Mouse (Mus musculus): ENCODE results near the gene Slc11a1. TPM values are rescaled to one million over a fixed set of nuclear protein-coding genes. Genes with fewer than 3 reads are reported as not detected.
A peak's percentile ranks its signal among the peaks of the same experiment; 100 is the strongest.

Gene Slc11a1
- polyA plus RNA-seq, 1 experiment from 2014 or later, result 2.0 TPM

DNA sequence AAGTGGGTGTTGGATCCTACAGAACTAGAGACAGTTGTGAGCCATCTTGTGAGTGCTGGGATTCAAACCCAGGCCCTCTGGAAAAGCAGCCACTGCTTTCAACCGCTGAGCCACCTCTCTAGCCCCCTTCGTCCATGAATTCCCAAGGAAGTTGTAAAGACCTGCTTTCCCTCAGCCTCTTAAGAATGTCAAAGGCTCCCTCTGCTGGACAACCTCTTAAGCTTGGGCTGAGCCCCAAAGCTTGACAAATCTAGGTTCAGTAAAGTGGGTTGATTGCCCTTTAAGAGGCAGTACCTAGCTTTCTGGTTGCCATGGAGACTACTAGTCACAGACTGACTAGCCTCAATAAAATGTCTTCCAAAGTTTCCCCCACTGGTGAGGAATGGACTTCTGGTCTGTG is 13.2 kb upstream of the Slc11a1 start, which contains the start of gene Catip:
Catip (plus strand) TSS at position 297 of the 400 bp plus-strand sequence.
- no peak within 1 kb of the TSS for H3K27ac ChIP-seq
- WGBS, result 0% methylated on average over 2 of the region's 2 CpGs
- peak; percentile 85 for ATAC-seq (replicated peaks)
- H3K27me3 ChIP-seq (replicated peaks), result no peaks in the 10 kb centered on the region
- no peaks in the 10 kb centered on the region for H3K36me3 ChIP-seq (replicated peaks)
- H3K4me1 ChIP-seq, result 0 out of 2 replicates have a peak, but pooled peaks cover 5% of the 10 kb centered on the region
- H3K4me3 ChIP-seq, result no peak within 1 kb of the TSS
- H3K9me3 ChIP-seq, result no peaks in the 10 kb centered on the region
- H3K9ac ChIP-seq, result no peak within 1 kb of the TSS
- no peak within 1 kb of the TSS for H3K4me2 ChIP-seq

DNA sequence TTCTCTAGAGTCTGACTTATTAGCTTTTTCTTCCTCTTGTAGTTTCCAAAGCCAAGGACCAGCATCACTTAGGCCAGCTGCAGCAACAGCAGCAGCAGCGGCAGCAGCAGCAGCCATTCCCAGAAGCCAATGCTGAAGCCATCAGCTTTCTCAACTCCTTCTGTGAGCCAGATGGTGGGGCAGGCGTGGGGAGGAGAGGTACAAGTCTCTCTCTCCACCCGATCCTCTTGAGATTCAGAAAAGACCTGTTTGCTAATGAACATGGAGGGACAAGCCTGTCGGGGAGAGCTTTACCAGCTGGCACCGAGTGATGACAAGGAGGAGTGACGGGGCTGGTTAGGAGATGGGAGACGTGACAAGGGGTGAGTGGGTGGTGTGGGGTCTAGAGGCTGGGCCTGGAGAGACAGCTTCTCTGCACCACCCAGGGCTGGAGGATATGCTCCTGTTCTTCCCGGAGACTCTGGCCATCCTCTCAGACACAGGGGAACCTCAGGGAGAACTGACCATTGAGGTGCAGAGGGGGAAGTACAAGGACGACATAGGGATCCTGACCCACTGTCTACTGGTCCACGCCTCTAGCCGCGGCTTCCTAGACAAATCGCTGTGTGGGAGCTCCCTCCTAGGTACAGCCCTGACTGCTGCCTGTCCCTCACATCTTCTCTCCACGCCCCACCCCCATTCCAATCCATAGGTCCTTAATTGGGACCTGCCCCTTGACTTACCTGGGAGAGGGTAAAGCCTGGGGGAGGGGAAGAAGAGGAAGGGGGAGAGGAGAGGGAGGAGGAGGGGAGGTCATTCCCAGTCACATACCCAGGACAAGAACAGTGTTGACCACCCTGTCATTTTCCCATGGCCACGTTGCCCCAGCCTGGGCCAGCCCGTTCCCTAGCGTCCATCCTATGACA is 12.4 kb upstream of the Slc11a1 start:
- peak; percentile 43; the same call in 1 of the 2 replicates for ATAC-seq (replicated peaks)
- no peak overlapping the region for H3K4me2 ChIP-seq

DNA sequence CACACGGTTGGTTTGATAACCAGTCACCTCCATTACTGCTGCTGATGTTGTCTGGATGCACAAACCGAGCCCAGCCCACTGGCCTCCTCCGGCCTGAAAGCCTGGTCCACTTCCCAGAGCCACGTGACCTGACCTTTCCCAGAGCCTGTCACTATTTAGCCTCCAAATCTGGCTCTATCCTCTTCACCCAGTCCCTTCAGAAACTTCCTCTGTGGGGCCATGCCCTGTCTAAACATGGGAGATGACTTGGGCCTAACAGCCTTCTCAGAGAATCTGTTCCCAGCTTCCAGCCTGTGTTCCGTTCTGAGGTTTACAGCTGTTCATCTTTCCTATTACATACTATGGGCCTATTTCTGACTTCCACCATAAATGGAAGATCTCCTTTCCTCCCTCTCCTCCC is 11.6 kb upstream of the Slc11a1 start:
- H3K9ac ChIP-seq, result no peak overlapping the region
- no peaks in the 10 kb centered on the region for H3K9me3 ChIP-seq
- no peak overlapping the region for H3K4me3 ChIP-seq
- H3K4me1 ChIP-seq, result 0 out of 2 replicates have a peak, but pooled peaks cover 7% of the 10 kb centered on the region
- 76% methylated on average over 5 of the region's 5 CpGs for WGBS
- 0 out of 2 replicates have a peak, but pooled peaks have one; percentile 8 for ATAC-seq (replicated peaks)
- no peak overlapping the region for H3K27ac ChIP-seq
- no peak overlapping the region for H3K4me2 ChIP-seq
- no peaks in the 10 kb centered on the region for H3K27me3 ChIP-seq (replicated peaks)
- no peaks in the 10 kb centered on the region for H3K36me3 ChIP-seq (replicated peaks)

More for the DNA sequence above, 12.4 kb upstream of the Slc11a1 start:
- Histone ChIP-seq H3K27me3 (replicated peaks) (no peaks in the 10 kb centered on the region), H3K9me3 (no peaks in the 10 kb centered on the region), H3K4me1 (0 out of 2 replicates have a peak, but pooled peaks cover 5% of the 10 kb centered on the region), H3K27ac (no peak overlapping the region), H3K36me3 (replicated peaks) (no peaks in the 10 kb centered on the region), H3K4me3 (no peak overlapping the region), H3K9ac (no peak overlapping the region)
- whole genome bisulfite sequencing, result 68% methylated on average over 17 of the region's 17 CpGs

DNA sequence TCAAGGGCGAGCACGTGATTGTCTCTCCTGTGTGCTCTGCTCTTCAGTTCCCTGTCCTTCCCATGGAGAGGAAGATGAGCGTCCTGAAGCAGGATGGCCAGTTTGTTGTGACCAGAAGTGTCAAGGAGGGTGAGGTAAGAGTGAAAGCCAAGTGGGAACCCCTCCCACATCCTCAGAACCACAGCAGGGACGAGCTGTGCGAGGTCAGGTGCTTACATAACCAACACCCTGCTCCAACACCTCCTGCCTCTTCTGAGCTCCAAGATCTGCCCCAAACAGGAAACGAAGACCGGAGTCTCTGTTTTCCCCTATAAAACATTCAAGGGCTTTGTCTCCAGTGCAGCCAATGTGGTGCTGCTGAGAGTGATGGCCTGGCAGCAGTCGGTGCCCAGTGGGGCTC is 10.7 kb upstream of the Slc11a1 start:
- H3K9me3 ChIP-seq, result no peaks in the 10 kb centered on the region
- no peak for ATAC-seq (replicated peaks)
- H3K9ac ChIP-seq, result no peak overlapping the region
- WGBS, result 79% methylated on average over 8 of the region's 8 CpGs
- H3K4me3 ChIP-seq, result no peak overlapping the region
- no peak overlapping the region for H3K4me2 ChIP-seq
- no peaks in the 10 kb centered on the region for H3K36me3 ChIP-seq (replicated peaks)
- no peak overlapping the region for H3K27ac ChIP-seq
- 0 out of 2 replicates have a peak, but pooled peaks cover 7% of the 10 kb centered on the region for H3K4me1 ChIP-seq
- H3K27me3 ChIP-seq (replicated peaks), result no peaks in the 10 kb centered on the region

DNA sequence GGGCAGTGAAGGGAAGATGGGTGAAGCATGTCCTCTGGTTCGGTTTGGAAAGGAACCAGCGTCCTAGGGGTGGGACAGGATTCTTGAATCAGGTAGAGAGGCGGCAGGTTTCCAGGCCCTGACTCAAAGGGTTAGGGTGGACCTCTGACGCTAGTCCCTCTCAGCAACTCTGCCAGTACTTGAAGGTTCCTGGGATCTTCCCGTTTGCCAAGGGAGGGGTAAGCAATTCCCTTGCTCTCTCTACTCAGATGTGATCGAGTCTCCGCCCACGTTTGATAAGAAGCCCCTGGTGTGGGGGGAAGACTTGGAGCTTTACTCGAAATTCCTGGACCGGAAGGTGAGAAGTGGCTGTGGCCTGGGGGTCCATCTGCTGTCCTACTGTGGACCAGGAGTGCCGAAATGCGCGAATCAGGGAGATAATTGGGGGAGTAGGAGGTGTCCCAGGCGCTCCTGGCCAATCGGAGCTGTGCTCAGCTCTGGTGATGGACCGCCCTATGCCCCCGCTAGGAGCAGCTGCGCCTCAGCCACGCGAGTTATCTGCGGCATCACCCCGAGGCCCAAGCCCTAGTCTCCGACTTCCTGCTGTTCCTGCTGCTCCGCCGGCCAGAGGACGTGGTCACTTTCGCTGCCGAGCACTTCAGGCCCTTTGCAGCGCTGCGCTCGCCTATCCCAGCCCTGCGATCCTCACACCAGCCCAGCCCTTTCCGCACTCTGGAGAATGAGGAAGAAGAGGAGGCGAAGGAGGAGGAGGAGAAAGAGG is 6.9 kb upstream of the Slc11a1 start:
- Histone ChIP-seq H3K27ac (no peak overlapping the region), H3K9me3 (no peaks in the 10 kb centered on the region), H3K4me3 (peak overlapping the region; percentile 32), H3K9ac (0 out of 2 replicates have a peak overlapping the region, but pooled peaks have one; percentile 12), H3K27me3 (replicated peaks) (no peaks in the 10 kb centered on the region), H3K36me3 (replicated peaks) (no peaks in the 10 kb centered on the region), H3K4me1 (0 out of 2 replicates have a peak, but pooled peaks cover 2% of the 10 kb centered on the region), H3K4me2 (peak overlapping the region; percentile 57)
- peak; percentile 62 for ATAC-seq (replicated peaks)
- 25% methylated on average over 34 of the region's 34 CpGs for WGBS

DNA sequence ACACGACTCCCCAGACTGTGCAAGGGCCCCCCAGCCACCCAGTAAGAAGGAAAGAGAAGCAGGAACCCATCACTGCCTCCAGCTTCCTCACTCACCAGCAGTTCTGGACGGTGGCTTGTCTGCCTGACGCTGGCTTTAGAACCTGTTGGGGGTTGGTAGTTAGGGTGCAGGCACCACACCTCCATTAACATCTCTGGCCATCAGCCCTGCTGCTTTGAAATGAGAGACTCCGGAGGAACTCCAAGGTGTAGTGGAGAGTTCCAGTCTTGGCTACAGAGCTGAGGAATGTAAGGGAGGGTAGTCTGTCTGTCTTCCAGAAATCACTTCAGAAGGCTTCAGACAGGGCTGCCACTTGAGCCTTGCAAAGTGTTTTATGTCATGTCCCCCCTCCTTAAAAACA is 5.0 kb upstream of the Slc11a1 start:
- no peak for ATAC-seq (replicated peaks)
- WGBS, result 56% methylated on average over 4 of the region's 4 CpGs
- Histone ChIP-seq H3K9me3 (no peaks in the 10 kb centered on the region), H3K27me3 (replicated peaks) (no peaks in the 10 kb centered on the region), H3K27ac (no peak overlapping the region), H3K4me2 (no peak overlapping the region), H3K4me1 (0 out of 2 replicates have a peak, but pooled peaks cover 2% of the 10 kb centered on the region), H3K36me3 (replicated peaks) (no peaks in the 10 kb centered on the region), H3K9ac (no peak overlapping the region), H3K4me3 (no peak overlapping the region)

DNA sequence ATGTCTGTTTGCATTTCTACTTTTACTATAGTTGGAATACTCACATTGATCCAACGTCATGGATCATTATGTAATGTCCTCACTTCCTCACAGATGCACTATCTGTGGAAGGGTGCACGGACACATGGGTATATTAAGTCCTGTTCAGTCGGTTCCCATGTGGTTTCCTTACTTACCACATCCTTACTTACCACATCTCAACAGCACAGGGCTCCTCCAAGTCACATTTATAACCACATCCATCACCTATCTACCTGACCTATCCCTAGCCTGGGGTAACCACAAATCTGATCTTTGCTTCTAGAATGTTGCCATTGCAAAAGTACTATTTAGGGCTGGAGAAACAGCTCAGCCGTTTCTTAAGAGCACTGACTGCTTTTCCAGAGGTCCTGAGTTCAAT is 1.6 kb upstream of the Slc11a1 start:
- no peak overlapping the region for H3K4me2 ChIP-seq
- WGBS, result 82% methylated on average over 4 of the region's 4 CpGs
- H3K4me1 ChIP-seq, result no peaks in the 10 kb centered on the region
- H3K9me3 ChIP-seq, result no peaks in the 10 kb centered on the region
- H3K36me3 ChIP-seq (replicated peaks), result no peaks in the 10 kb centered on the region
- no peak overlapping the region for H3K4me3 ChIP-seq
- H3K9ac ChIP-seq, result no peak overlapping the region
- H3K27me3 ChIP-seq (replicated peaks), result no peaks in the 10 kb centered on the region
- no peak overlapping the region for H3K27ac ChIP-seq
- no peak for ATAC-seq (replicated peaks)

DNA sequence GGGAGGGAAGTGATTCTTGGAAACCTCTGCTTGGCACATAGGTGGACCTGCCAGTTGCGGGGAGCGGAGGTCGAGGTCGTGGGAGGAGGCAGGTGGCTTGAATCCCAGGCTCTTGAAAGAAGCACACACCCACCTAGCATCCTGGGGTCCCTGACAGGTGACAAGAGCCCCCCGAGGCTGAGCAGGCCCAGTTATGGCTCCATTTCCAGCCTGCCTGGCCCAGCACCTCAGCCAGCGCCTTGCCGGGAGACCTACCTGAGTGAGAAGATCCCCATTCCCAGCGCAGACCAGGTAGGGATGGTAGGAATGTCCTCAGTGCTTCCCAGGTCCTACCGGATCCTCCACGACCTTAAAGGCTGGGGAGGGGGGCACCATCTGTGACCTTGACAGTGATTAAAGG is 566 bp downstream of the Slc11a1 start:
- 79% methylated on average over 10 of the region's 10 CpGs for WGBS
- no peak for ATAC-seq (replicated peaks)
- H3K4me3 ChIP-seq, result no peak overlapping the region
- no peak overlapping the region for H3K9ac ChIP-seq
- H3K4me1 ChIP-seq, result no peaks in the 10 kb centered on the region
- no peaks in the 10 kb centered on the region for H3K36me3 ChIP-seq (replicated peaks)
- H3K4me2 ChIP-seq, result no peak overlapping the region
- H3K27ac ChIP-seq, result no peak overlapping the region
- H3K27me3 ChIP-seq (replicated peaks), result no peaks in the 10 kb centered on the region
- no peaks in the 10 kb centered on the region for H3K9me3 ChIP-seq

DNA sequence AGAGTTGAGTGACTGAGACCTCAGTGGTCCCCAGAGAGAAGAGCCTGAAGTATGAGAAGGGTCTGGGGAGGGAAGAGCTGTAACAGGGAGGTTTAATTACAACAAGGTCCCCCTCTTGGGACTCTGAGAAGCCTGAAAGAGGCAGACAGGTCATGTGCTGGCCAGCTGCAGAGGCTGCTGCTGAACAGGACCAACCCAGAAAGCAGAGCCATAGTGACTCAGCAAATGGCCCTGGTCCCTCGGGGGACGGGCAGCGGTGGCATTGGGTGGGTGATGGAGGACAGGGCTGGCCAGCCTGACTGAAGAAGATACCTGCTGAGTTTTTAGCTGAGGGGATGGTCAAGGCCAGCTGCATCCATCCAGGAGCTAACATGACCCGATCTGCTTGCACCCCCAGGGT is 1.4 kb downstream of the Slc11a1 start:
- Histone ChIP-seq H3K27me3 (replicated peaks) (no peaks in the 10 kb centered on the region), H3K4me1 (no peaks in the 10 kb centered on the region), H3K9me3 (no peaks in the 10 kb centered on the region), H3K9ac (no peak overlapping the region), H3K4me2 (no peak overlapping the region), H3K36me3 (replicated peaks) (no peaks in the 10 kb centered on the region), H3K27ac (no peak overlapping the region), H3K4me3 (no peak overlapping the region)
- no peak for ATAC-seq (replicated peaks)
- 81% methylated on average over 4 of the region's 4 CpGs for WGBS

DNA sequence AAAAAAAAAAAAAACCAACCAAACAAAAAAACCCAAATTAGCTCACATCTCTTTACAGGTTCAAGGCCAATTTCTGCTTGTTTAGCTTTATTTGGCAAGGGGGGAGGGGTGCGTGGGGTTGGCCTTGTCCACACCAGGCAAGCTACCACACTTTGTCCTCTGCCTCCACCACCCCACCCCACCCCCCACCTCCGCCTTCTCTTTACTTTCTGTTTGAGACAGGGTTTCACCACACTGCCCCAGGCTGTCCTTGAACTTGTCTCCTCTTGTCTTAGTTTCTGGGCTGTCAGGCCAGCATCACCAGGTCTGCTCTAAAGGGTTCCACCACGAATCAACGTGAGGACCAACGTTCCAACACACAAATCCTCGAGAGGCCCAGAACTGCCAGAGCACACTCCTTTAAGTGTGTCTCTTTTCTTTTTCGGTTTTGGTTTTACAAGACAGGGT is 4.1 kb downstream of the Slc11a1 start:
- no peak overlapping the region for H3K4me3 ChIP-seq
- no peak overlapping the region for H3K9ac ChIP-seq
- no peaks in the 10 kb centered on the region for H3K9me3 ChIP-seq
- WGBS, result 88% methylated on average over 7 of the region's 7 CpGs
- ATAC-seq (replicated peaks), result no peak
- no peak overlapping the region for H3K27ac ChIP-seq
- H3K36me3 ChIP-seq (replicated peaks), result no peaks in the 10 kb centered on the region
- H3K4me1 ChIP-seq, result no peaks in the 10 kb centered on the region
- no peak overlapping the region for H3K4me2 ChIP-seq
- H3K27me3 ChIP-seq (replicated peaks), result no peaks in the 10 kb centered on the region

DNA sequence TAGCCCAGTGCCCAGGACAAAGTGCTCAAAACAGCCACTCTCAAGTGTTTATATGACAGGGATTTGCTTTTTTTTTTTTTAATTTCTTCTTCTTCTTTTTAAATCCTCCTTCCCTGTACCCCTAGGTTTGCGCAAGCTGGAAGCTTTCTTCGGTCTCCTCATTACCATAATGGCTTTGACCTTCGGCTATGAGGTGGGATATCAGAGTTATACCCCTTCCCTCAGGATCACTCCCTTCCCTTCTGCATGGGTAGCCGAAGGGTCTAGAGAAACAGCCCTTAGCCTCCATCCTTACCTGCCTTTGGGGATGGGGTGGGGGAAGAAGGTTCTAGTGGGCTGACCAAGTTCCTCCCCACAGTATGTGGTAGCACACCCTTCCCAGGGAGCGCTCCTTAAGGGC is 5.5 kb downstream of the Slc11a1 start:
- no peak for ATAC-seq (replicated peaks)
- no peak overlapping the region for H3K27ac ChIP-seq
- no peaks in the 10 kb centered on the region for H3K36me3 ChIP-seq (replicated peaks)
- no peak overlapping the region for H3K4me2 ChIP-seq
- H3K9ac ChIP-seq, result no peak overlapping the region
- WGBS, result 86% methylated on average over 5 of the region's 5 CpGs
- no peaks in the 10 kb centered on the region for H3K9me3 ChIP-seq
- H3K27me3 ChIP-seq (replicated peaks), result no peaks in the 10 kb centered on the region
- H3K4me3 ChIP-seq, result no peak overlapping the region
- no peaks in the 10 kb centered on the region for H3K4me1 ChIP-seq

DNA sequence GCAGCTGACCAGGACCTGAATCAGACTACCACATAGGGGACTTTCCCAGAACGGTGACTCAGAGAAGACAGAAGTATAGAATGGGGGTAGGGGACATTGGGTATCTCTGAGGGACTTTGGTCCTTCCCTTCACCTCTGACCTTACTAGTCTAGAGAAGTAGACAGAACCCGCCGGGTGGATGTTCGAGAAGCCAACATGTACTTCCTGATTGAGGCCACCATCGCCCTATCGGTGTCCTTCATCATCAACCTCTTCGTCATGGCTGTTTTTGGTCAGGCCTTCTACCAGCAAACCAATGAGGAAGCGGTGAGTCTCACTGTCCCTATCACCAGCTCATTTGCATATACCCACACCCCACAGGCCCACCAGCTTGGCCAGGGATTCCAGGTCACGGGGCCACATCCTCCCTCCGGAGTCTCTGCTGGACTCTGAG is 6.6 kb downstream of the Slc11a1 start:
- WGBS, result 89% methylated on average over 10 of the region's 10 CpGs

More for the DNA sequence above, 6.6 kb downstream of the Slc11a1 start:
- Histone ChIP-seq H3K4me1 (peaks cover 3% of the 10 kb centered on the region), H3K9me3 (no peaks in the 10 kb centered on the region), H3K9ac (no peak overlapping the region), H3K27ac (no peak overlapping the region), H3K27me3 (replicated peaks) (no peaks in the 10 kb centered on the region), H3K4me3 (no peak overlapping the region), H3K36me3 (replicated peaks) (no peaks in the 10 kb centered on the region), H3K4me2 (no peak overlapping the region)
- no peak for ATAC-seq (replicated peaks)
